Mouse (Mus musculus) spleen, adult 12 weeks (tissue): ENCODE data around the gene Padi4.

Source experiments
- DNase-seq: peaks from one replicate; pipeline ENCODE4 v3.0.0; 2022; ENCODE audit warnings: low spot score

The Padi4 gene

DNA sequence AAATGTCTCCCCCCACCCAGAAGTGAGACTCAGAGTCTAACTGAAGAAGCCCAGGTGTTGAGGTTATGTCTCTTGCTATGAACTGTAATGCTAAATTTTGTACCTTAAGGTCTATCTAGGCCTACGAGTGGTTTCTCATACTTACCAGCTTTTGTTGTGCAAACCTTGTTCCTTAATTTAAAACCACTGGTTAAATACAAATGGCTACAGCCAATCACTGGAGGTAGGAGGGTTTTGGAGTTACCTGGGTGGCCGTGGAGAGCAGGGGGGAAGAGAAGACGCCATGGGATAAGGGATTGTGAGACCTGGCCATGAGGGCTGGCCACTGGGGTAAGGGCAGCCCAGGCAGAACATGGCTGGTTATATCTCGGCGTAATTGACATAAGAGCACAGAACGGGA, 14.2 kb upstream of the Padi4 start:
- DNase-seq: no peak

DNA sequence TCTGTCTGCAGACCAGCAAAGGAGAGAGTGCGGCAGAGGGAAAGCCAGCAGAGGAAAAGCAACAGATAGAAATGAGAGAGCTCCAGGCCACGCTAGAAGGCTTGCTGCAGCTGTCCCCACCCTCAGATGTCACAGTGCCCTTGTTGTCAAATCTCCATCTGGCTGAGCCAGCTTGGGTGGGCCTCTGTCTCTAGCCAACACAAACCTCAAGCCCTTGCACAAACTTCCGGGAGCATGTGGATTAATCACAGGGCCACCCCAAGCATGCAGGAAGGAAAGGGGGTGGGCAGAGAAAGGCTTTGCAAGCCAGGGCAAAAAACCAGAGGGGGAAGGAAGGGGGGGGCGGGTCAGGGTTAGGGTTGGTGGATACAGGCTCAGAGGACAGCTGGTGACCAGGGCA, 13.4 kb upstream of the Padi4 start:
- no peak for DNase-seq

DNA sequence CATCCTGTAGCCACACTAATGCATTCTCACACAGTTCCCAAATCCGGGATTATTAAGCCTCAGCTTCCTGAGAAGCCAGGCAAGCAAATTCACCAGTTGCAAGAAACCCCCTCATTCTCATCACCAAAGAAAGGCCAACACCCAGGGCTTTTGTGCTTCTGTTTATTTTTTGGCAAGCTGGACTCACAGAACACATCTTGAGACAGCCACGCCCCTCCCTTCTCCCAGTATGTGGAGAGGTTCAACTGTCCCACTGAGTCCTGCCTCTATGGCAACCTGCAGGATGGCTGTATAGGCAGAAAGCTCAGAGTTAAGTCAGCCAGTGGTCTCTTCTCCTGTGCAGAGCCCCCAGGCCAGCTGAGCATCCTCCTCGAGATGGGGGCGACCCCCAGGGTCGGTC, 11.2 kb upstream of the Padi4 start:
- DNase-seq: no peak

DNA sequence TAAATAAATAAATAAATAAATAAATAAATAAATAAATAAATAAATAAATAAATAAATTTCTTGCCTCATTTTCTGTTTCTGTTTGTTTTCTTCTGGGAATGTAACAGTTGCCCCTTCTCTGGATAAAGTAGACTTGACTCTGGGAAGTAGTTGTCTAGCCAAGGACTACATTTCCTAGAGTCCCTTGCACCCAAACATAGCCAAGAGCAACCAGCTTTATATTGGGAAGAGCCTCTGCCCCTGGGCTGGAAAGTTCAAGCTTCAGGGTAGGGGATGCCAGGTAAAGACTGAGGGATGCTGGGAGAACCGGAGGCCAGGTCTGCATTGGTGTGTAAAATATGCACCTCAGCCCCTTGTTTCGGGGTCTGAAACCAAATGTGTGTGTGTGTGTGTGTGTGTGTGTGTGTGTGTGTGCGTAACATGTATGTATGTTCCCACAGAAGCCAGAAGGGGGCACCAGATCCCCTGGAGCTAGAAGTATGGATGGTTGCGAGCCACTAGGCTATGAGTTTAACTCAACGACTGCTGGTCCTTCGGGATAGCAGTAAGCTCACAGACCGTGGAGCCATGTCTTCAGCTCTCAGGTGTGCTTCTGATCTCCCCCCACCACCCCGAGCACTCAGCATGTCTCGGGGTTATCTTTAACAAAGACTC, 10.4 kb upstream of the Padi4 start:
- no peak for DNase-seq

DNA sequence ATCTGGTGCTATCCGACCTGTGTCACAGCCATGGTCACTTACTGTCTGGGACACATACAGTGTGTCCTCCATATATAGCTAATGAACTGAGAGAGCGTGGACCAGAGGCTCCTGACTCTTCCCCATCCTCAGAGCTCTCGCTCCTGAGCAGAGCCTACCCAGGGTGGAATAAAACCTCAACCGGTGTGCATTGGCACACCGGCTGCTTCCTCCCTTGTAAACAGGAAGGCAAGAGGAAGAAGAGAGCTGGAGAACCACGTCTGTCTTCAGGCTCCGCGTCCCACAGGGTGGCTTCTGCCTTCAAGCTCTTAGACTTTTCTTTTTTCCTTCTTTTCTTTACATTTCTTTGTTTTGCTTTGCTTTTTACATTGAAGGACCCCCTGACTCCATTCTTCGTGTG, 8.8 kb upstream of the Padi4 start:
- no peak for DNase-seq

DNA sequence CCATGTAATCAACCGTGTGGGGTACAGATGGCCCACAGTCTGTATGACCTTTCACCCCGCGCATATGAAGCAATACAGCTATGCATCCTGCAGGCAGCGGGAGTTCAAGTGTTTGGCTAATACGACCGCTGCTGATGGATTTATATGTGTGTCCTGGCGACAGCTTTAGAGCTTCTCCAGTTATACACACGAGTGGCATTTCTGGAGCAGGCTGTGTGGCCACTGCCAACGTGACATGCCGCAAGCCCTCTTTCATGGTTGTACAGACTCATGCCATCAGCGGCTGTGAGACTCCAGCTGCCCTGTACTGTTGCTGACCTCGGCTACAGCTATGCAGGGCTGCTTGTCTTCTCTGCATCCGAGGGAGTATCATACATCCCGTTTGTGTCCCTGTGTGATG, 6.5 kb upstream of the Padi4 start:
- no peak for DNase-seq

DNA sequence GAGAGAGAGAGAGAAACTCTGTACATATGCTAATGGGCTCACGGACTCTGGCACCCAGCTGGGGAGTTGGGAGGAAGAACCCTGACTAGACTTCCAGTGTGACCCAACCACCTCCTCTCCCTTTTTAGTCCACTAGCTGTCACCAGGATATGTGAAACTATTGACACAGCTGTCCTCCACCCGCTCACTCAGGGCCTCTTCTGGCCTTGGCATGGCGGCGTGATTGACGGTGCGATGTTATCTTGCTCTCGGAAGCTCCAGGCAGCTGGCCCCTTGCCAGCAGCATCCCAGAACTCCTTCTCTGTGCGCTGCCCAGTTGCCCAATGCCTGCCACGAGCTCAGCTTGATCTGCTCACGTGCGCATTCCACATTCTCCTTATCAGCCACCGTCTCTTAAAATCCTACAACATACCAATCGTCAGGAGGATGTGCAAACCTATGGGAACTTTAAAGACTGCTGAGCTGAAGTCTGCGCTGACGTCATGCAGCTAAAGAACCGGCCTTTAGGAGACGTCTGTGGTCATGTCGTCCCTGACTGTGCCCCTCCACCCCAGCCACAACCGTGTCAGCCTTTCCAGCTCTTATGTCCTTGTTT, 5.9 kb upstream of the Padi4 start:
- DNase-seq: no peak

DNA sequence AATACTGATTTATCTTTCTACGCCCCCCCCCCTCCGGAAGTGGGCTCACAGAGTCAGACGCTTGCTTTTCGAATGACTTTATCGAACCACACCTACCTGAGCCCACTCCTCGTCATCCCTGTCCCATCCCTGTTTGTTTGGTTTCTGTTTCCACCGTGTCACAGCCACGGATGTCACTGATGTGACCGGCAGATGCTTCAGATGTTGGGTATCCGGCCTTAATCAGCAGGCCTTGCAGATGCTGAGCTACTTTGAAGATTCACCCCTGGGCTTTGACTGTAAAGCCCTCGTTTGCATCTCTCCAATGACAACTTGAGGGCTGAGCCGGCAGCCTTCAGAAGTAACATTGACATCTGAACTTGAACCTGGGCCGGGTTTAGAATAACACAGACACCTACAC, 2.6 kb upstream of the Padi4 start:
- no peak for DNase-seq

DNA sequence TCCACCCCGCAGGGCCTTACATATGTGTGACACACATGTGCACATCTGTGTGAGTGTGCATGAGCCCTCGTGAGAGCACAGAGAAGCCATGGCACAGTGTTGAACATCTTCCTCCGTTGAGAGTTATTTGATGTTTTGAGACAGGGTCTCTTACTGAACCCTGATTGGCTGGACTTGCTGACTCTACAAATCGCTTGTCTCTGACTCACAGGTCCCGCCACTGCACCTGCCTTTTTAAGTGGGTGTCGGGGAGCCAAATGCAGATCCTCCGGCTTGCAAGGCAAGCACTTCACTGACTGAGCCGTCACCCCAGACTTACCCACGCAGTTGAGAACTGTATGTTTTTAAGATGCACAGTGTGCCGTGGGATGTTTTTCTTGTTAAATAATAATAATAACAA, 1.8 kb upstream of the Padi4 start:
- DNase-seq: no peak

DNA sequence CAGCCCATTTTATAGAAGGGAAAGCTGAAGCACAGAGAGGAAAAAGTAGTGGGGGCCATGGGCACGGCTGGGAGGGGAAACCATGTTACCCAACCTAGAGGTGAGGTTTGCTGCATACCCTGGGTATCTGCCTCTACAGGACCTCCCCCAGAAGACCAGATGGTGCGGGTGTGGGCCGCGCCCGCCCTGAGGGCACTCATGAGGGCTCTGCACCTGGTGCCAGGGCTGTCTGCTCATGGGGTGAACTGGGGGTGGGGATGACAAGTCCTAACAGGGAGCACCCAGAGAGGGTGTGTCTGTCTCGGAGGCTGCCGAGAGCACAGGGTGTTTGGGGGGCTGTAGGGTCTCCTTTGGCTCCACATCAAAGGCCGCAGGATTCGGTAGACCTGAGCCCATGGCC, 857 bp upstream of the Padi4 start:
- DNase-seq: no peak

DNA sequence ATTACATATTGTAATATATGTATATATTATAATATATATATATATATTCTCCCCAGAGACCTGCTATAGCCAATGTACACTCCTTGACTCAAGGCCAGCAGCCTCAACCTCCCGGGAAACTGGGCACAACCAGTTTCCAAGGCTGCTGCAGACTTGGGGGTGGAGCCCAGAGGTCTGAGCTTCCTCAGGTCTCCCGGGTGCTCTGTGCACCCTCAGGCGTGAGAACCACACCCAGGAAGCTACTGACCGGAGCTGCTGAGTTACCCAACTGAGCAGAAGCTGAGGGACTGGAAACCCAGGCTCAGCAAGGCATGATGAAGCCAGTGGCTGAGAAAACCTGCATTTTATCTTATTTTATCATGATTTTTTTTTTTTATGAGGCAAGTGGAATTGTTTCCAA, 2.9 kb downstream of the Padi4 start:
- no peak for DNase-seq

DNA sequence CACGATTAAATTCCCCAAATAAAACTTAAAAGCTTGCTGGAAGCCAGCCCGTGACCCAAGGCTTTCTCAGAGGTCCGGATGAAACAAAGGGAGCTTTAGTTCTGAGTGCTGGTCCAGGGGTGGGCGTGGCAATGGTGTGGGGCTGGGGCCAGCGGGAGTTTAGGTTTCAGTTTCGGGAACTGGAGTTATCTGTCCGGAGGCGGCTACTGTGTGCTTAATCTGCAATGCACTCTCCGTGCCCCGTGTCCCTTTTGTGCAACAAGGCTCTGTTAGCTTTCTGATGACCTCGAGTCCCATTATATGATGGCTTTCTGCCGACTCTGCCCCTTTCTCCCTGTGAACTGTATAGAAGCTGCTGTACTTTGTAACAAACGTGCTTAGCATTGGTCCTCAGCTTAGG, 3.6 kb downstream of the Padi4 start:
- DNase-seq: no peak

DNA sequence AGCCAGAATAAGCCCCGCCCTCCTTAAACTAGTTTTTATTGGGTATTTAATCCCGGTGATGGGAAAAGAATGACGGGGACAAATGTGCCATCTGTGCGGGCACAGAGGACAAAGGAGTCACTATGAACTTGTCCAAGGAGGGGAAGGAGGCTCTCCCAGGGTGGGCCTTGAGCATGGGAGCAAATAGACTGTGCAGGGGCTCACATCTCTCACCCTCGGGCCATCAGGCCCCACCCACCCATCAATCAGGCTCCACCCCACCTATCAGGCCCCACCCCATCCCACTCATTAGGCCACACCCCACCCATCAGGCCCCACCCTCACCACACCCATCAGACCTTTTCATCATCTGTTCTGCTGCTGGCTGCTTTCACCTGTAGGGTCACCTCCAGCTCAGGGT, 5.1 kb downstream of the Padi4 start:
- no peak for DNase-seq

DNA sequence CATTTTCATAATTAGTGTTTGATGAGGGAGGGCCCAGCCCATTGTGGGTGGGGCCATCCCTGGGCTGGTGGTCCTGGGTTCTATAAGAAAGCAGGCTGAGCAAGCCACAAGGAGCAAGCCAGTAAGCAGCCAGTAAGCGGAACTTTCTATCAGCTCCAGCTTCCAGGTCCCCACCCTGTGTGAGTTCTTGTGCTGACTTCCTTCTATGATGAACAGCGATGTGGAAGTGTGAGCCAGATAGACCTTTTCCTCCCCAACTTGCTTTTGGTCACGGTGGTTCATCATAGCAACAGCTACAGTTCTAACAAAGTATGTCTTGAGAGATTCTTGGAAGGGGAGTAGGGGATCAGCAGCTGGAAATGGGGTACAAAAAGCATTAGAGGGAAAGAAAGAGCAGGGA, 8.1 kb downstream of the Padi4 start:
- DNase-seq: no peak

DNA sequence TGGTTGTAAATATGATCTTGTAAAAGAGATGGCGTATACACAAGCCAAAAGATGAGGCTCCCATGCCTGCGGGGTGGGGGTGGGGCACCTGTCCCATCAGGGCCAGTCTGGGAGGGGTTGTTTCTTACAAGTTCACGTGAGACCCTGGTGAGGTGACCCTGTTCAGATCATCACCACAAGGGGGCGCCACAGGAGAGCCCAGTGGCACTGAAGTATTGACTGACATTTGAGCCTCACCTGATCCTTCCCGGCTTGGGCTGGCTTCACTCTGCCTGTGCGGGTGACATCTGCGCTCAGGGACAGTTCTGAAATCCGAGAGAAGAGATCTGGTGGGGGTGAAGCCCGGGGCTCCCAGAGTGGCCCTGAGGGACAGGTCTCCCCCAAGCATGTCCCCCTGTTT, 10.9 kb downstream of the Padi4 start:
- no peak for DNase-seq

DNA sequence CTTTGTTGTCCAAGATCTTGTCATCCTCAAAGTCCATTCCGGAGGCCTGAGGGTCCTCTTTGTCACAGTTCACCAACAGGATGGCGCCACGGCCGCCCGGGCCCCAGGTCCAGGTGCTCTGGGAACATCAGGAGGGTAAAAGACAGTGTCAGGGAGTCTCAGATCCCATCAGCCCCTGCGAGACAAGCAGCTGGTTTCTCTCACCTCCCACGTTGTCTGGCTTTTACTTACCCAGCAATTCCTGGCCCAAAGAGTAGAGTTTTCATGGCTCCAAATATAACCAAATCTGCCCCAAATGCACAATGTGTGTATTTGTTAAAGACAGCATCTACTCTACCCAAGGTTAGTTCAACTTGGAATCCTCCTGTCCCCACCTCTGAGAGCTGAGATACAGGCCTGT, 12.4 kb downstream of the Padi4 start:
- DNase-seq: no peak

DNA sequence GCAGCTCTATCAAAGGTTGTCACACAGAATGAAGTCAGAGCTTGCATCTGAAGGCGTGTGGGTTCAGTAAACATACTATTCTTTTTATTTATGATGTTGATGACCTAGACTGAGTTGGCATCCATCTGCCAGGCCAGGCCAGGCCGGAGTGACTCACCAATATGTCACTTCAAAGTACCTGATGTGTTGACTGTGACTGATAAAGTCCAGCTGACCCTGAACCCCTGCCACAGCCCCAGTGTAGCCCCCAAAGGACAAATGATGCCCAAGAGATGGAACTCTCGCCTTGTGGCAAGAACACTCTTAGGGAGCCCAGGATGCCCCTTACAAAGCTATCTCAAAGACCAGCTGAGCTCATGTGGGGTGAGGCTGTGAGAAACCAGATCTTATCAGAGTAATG, 18.2 kb downstream of the Padi4 start:
- DNase-seq: no peak

DNA sequence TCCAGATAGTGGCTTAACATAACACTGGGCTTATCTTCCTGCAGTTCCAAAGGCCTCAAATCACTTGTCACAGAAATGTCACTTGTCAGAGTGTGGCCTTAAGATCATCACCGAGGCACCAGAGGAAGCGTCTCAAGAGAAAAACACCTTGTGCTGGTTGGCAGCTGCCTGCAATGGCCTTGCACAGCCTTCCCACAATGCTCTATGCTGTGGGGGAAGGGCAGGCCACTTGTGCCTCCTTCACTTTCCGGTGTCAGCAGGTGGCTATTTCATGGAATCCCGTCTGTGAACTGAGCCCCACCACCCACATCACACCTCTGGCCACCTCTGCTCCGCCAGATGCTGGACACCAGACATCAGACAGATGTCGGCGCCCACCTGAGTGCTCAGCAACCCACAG, 20.7 kb downstream of the Padi4 start:
- no peak for DNase-seq

DNA sequence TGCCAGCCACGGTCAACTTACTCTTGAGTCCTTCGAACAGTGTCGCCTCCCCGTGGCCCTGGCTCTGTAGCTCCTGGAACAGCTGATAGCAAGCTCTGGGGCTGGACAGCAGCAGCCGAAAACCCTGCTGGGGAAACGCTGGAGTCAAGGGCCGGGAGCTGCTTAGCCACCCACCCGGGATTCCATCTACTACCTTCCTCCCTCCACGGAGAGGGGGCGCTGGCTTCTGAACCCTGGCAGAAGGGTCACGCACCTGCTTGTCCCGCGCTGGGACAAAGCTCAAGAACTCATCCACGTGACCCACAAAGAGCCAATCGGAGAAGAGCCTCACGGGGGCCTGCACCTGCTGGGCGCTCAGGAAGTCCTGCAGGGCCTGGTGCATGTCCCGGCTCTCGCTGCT, 23.7 kb downstream of the Padi4 start:
- DNase-seq: peak; percentile 9

DNA sequence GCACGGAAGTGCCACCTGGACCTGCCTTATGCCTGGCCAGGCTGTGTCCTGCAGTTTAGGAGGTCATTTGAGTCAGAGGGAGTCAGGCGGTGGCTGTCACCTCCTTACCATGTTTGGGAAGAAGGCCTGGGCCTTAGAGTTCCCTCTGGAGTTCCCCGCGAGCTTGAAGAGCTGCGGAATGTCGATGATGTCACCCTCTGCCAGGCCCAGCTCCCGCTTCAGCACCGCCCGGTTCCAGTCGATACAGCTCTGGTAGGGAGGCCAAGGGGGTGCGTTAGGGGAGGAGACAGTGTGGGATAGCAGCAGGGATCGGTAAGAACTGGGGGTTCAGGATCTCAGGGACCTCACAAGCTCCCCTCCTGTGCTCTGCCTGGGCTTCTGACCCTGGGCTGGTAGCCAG, 26.1 kb downstream of the Padi4 start:
- no peak for DNase-seq

DNA sequence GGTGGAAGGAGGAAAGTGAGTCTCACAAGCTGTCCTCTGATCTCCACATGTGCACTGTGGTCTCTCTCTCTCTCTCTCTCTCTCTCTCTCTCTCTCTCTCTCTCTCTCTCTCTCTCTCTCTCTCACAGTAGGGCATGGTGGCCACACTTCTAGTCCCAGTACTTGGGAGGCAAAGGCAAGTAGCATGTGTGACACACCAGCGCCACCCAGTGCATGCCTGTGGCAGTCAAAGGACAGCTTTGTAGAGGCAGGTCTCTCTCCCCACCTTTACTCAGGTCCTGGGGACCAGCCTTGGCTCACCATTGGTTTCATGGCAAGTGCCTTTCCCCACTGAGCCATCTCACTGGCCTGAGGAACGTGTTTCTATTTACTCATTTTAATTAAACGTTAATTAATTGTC, 29.4 kb downstream of the Padi4 start:
- no peak for DNase-seq

DNA sequence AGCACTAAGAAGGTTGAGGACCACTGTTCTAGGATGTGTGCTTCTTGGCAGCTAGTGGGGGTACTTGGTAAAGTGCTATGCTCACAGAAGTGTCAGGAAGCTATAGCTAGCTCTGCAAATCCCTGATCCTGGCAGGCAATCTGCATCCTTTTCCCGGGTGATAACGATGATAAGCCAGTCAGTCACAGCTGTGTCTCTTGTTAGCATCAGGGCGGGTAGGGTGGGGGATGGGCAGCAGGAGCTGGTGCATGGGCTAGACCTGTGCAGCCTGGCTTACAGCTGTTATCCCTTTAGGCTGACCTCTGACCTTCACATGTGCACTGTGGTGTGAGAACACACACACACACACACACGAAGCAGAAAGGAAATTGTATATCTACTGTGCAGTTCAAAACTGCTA, 30.9 kb downstream of the Padi4 start:
- no peak for DNase-seq

DNA sequence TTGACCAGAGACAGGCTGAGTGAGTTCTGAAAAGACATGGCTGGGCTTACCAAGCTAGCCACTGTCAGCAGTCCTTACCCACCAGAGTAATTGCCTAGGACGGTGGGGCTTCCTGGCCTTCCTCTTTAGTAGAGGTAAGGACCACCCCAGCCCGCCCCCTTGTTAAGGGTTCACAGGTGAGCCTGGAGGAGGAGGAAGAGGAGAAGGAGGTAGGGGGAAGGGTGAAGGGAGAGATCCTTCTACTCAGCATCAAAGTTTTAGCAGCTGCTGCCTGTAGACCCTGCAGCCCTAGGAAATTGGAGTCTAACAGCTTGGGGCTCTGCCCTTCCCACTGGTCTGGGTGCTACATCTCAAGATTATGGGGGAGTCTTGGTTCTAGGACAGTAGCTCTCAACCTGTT, 31.5 kb downstream of the Padi4 start, which contains the start of gene Padi6:
TSS of gene Padi6 (minus strand) at position 101 of the 400 bp plus-strand sequence.
- DNase-seq: no peak

DNA sequence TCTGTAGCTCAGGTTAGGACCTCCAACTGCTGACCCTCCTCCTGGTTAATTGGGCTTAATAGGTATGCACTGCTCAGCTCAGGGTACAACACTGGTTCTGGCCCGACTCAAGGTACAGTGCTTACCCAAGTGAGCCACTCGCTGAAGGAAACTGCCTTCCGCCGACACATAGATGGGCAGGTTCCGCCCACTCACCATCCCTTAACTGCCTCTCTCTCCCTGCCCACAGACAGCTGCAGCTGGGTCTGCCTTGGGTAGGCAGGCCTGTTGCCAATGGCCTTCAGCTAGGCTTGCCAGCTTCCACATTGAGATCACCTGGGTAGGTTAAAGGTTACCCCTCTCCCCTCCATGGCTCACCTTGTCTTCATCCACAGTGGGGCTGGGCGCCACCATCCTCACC, 32.6 kb downstream of the Padi4 start:
- no peak for DNase-seq
